Mouse (Mus musculus) retina, embryonic 14.5 days (tissue): ENCODE measurements around the gene Hsf4.
"Not testable (repeated sequence)": the region's sequence is repeated elsewhere in the genome, so short reads cannot be mapped to it uniquely, and the experiment has no call there.

Source experiments
- DNase-seq: peaks from one replicate; pipeline ENCODE4 v3.0.0-alpha.2; 2015; ENCODE audit warnings: low spot score

Hsf4 gene

DNA sequence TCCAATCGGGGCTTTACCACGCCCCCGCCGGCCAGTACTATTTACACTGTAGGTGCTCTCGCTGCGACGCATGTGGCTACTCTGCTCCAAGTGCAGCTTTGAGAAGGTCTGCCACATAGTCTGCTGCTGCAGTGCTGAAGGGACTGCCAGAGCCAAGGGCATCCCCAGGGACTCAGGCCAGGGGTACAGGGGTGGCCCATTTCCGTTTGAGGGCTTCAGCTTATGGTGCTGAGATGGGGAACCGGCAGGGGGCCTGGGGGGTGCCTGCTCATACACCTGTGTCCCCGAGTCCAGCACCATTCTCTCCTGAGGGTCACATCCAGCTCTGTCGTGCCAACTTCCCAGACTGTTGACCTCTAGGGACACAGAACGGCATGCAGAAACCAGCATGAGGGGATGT, 15.9 kb downstream of the Hsf4 start:
- DNase-seq = no peak

GRCm38 (mm10) chr8:105286907-105287306, 17.3 kb downstream of the Hsf4 start:
- no peak for DNase-seq

DNA sequence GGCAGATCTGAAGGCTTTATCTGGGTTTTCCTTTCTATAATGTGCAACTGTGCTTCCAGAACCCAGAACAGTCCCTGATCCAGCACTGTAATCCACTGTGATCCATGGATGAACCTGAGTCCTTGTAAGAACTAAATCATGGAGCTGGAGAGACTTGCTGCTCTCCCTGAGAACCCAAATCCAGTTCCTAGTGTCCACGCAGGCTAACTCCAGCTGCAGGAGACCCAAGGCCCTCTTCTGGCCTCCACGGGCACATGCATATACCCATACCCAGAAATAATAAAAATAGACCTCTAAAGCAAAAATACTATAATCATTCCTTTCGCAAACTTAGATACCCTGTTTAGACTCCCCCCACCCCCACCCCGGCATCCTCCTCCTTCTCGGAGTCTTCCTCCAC, 18.6 kb downstream of the Hsf4 start:
- no peak for DNase-seq

DNA sequence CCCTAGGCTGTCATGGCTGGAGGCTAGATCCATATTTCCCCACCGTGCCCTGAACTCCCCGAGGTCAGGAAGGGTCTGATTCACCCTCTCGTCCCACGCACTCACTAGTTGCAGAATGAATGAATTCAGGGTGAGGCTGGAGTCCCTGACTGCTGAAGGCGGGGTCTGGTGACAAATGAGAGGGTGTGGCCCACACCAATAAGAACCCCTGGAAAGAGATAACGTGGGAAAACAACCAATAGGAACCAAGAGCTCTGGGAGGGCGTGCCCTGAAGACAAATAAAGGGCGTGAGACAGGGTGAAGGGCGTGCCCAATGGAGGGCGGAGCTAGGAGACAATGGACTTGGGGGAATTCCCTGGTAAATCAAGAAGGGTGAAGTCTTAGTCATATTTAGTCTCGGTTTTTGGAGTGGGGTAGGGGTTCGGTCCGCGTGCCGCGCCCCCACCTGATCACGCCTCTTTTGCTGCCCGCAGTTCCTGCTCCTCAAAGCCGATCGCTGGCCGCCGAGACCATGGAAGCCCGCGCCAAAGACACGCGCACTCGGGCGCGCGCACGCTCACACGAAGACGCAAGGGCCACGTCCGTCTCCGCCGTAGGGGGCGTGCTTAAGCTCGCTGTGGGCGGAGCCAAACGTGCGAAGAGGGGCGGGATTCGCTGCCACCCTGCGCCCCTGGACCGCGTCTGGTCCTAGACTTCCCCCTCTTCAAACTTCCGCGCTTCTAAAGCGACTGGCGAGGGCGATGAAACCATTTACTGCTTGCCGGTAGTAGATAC, 19.5 kb downstream of the Hsf4 start:
- peak; percentile 96 for DNase-seq

- DNase-seq = peak; percentile 74
Measured at GRCm38 (mm10) chr8:105289805-105290460, 20.3 kb downstream of the Hsf4 start, which contains the start of gene 4931428F04Rik. 4931428F04Rik (minus strand) TSS chr8:105289864.

GRCm38 (mm10) chr8:105290554-105291314, 21.1 kb downstream of the Hsf4 start:
- DNase-seq = peak; percentile 95

GRCm38 (mm10) chr8:105291364-105291763, 21.8 kb downstream of the Hsf4 start:
- DNase-seq = not testable (repeated sequence)

DNA sequence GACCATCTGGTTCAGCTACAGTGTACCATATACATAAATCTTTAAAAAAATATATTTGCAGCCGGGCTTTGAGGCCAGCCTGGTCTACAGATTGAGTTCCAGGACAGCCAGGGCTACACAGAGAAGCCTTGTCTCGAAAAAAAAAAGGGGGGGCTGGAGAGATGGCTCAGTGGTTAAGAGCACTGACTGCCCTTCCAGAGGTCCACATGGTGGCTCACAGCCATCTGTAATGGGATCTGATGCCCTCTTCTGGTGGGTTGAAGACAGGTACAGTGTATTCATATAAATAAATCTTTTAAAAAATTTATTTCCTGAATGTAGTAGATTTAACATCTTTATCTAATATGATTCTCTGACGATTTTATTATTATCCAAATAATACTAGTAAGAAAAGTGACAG, 22.2 kb downstream of the Hsf4 start:
- not testable (repeated sequence) for DNase-seq

DNA sequence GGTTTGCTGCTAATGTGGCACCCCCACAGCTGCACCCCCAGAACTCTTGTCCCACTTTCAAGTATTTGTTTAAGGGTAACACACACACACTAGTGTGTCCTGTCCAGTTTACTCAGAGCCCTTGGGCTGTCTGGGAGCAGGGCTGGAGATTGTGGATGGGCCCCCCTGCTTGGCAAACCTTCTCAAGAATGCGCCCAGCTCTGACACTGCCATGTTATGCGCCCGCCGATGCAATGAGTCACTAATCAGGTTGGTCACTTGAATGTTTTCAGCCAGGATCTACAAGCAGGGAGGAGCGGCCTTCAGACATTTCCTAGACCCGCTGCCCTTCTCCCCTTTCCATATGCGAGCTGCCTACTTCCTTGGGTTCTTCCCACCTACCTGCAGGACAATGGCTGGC, 22.9 kb downstream of the Hsf4 start:
- DNase-seq = no peak

DNA sequence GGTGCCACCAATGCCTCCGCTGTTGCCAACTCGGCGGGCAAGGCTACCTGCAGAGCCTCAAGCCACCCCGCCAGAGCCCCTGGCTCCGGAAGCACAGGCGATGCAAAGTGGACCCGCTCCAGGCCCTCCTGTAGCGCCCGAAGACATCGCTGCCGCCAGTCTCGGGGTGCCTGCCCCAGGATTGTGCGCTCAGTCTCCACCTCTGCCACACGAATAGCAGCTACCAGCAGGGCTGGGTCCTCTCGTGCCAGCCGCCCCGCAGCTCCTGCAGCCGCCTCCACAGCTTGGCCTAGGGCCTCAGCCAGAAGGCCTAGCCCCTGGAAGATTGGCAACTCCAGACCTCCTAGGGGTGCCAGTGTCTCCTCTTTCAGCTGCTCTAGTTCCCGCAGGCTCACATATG, 23.8 kb downstream of the Hsf4 start:
- no peak for DNase-seq

GRCm38 (mm10) chr8:105294776-105295175, 25.2 kb downstream of the Hsf4 start:
- no peak for DNase-seq

GRCm38 (mm10) chr8:105295256-105295655, 25.7 kb downstream of the Hsf4 start:
- no peak for DNase-seq

DNA sequence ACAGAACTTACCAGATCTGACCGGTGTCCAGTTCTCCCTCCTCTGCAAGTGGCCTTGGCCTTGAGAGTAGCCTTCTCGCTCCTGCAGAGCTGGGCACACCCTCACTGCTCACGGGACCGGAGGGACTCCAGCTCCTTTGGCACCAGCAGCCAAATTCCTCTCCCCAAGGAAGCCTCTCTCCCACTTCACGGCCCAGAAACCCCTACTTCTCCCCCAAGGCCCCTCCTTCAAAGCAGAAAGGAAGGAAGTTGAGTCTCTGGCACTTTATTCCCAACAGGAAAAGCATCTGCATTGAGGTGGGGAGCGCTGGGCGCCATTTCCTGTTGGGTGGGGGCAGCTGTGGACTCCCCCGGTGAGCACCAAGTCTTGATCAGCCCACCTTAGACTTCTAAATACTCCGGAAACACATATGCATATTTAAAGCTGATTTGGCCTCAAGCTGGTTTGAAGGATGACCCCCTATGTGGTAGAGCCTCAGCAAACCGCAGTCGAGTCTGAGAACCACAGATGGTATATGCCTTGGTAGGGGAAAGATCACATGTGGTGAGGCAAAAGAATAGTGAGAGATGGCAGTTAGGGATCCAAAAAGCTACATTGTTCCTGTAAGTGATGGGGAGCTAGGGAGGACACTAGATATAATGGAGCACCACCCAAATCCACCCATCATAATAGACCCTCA, 26.4 kb downstream of the Hsf4 start, which contains the start of gene Exoc3l:
Gene Exoc3l, minus strand, starts transcription at position 207 of the 679 bp plus-strand sequence.
- no peak for DNase-seq

GRCm38 (mm10) chr8:105297511-105298192, 28.1 kb downstream of the Hsf4 start, which contains the start of gene E2f4:
E2f4 (plus strand) TSS chr8:105297663.
- peak; percentile 92 for DNase-seq

DNA sequence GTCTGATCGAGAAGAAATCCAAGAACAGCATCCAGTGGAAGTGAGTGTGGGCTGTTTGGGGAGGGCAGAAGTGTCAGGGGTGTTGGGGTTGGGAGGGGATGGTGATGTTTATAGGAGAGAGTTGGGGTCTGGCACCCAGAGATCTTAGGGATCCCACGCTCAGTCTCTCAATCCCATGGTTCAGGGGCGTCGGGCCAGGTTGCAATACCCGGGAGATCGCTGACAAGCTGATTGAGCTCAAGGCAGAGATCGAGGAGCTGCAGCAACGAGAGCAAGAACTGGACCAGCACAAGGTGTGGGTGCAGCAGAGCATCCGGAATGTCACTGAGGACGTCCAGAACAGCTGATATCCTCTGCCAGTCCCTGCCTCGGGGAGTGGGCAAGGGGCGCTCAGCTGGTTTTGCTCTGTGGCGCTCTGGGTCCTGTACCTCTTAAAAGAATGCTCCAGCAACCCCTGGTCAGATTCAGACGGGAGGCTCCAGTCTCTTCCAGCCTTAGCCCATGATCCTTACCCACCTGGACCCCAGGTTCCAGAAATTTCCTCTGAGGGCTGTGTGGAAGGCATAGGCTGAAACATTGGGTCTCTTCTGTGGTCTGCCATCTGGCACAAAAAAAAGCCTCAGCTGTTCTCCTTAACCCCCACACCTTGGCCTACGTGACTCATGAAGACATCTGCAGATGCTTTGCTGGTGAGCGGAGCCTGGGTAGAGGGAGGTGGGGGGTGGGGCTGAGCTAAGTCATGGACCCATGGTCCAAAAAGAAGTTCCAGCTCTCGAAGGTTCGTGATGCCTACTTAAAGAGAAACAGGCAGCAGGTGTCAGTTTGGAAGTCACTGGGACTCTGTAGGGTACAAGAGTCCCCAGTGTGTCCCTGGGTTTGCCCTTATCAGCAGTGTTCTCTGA, 29.0 kb downstream of the Hsf4 start:
- no peak for DNase-seq

DNA sequence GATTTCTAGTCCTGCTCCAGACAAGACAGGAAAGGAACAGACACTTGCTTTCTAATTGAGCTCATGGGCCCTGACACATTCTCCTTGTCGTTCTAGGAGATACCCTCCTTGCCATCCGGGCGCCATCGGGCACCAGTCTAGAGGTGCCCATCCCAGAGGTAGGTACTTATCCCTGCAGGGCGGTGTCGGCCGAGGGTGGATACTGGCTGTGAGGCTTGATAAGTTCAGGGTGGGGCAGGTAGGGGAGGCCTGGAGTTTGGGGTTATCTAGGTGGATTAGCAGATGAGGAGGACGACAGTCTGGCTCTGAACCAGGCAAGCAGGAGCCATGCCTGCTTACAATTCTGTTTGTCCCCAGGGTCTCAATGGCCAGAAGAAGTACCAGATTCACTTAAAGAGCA, 30.4 kb downstream of the Hsf4 start:
- DNase-seq = no peak

GRCm38 (mm10) chr8:105303396-105303795, 33.8 kb downstream of the Hsf4 start:
- no peak for DNase-seq

- DNase-seq = no peak
Measured at GRCm38 (mm10) chr8:105303874-105304273, 34.3 kb downstream of the Hsf4 start.

DNA sequence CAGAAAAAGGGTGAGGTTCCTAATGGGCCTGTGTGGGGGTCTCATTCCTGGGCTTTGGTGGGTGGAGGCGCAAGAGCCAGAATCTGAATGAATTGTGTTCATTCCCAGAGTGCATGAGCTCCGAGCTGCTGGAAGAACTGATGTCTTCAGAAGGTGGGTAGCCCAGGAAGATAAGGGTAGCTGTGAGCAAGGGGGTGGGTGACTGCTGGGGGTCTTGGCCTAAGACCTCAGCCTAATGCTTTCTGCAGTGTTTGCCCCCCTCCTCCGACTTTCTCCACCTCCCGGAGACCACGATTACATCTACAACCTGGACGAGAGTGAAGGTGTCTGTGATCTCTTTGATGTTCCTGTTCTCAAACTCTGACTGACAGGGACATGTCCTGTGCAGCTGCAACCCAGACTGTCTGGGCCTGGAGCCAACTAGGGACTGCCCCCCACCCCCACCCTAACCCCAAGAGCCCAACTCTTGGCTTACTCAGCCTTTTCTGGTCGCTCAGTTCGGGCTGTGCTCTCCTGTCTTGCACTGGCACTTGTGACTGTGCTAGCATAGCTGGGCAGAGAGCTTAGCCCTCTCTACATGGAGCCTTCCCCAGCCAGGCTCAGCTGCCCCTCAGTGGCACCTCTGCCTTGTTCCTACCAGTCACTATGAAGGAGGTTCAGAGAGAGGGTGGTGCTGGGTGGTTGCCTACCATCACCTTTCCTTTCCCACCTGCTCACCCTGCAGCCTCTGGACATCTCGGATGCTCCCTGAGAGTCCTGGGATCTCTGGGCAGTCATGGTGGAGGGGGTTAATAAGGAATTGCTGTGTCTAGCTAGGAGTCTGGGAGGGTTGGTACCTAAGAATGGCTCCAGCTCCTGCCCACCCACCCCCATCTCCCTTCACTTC, 35.0 kb downstream of the Hsf4 start:
- DNase-seq = no peak
